Mouse (Mus musculus): ENCODE measurements around the gene Ifit1bl1.

GRCm38 (mm10) chr19:34550534-34551223 is 51.1 kb downstream of the Ifit1bl1 start, which contains the start of gene Ifit2:
- TF ChIP-seq POLR2A (IDR thresholded peaks at IDR 0.05; ENCODE audit: low read depth, low read length) (peak; percentile 40), CTCF (IDR thresholded peaks at IDR 0.05; ENCODE audit: borderline replicate concordance, insufficient read depth, low read length) (peak; percentile 54; the same call in 1 of the 2 replicates)

Data from embryonic fibroblast, embryonic 13.5 days (primary cell).